Mouse (Mus musculus) spleen, adult 2 months (tissue): Measurements from ENCODE around the gene H2al1b.
"Not testable (repeated sequence)": the region's sequence is repeated elsewhere in the genome, so short reads cannot be mapped to it uniquely, and the experiment has no call there.

ENCODE experiments used
- CTCF ChIP-seq: fragments of 200-500 bp; IDR thresholded peaks from 2 replicates; pipeline ENCODE4 v1.5.1; 2011; ENCODE audit warnings: mild to moderate bottlenecking, inconsistent platforms; ENCODE audit not compliant: insufficient read depth, insufficient read length, insufficient replicate concordance; ENCODE audit errors: extremely low read depth
- POLR2A ChIP-seq: fragments of 200-500 bp; IDR thresholded peaks from 2 replicates; pipeline ENCODE4 v1.6.1; 2011; ENCODE audit warnings: low read depth, low read length, inconsistent platforms

GRCm38 (mm10) chrX:11302132-11302531 lies at the start of gene H2al1b:
- TF ChIP-seq POLR2A, CTCF: not testable (repeated sequence)
